Mouse (Mus musculus) cerebellum, adult 8-10 months (tissue): ENCODE data around the gene Ift80.
"Not testable (repeated sequence)": the region's sequence is repeated elsewhere in the genome, so short reads cannot be mapped to it uniquely, and the experiment has no call there.

ENCODE experiments used
- DNase-seq: peaks from one replicate; pipeline ENCODE4 v3.0.0; 2022

Gene Ift80

DNA sequence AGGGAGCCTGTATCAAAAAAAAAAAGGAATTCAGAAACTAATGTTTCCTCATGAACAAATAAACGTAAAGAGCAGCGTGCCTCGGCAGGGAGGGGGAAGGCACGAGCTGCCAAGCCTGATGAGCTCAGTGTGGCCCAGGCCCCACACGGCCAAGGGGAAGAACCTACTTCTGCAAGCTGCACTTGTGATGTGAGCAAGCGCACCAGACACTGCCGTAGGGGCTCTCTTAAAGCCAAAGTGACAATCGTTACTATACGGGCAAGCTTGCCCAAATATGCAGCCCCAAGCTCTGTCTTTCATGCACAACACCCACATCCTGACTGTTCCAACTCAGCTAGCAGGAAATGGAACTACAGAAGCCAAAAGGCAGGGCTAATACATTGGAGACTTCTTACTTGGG lies 23.5 kb downstream of the Ift80 start:
- DNase-seq, result no peak

- DNase-seq, result no peak
Measured at GRCm38 (mm10) chr3:68979187-68979586, 25.2 kb downstream of the Ift80 start.

GRCm38 (mm10) chr3:68977696-68978095 lies 26.7 kb downstream of the Ift80 start:
- no peak for DNase-seq

GRCm38 (mm10) chr3:68975533-68976490 lies 28.6 kb downstream of the Ift80 start:
- DNase-seq, result no peak

- DNase-seq, result no peak
Measured at GRCm38 (mm10) chr3:68974639-68975532, 29.5 kb downstream of the Ift80 start.

DNA sequence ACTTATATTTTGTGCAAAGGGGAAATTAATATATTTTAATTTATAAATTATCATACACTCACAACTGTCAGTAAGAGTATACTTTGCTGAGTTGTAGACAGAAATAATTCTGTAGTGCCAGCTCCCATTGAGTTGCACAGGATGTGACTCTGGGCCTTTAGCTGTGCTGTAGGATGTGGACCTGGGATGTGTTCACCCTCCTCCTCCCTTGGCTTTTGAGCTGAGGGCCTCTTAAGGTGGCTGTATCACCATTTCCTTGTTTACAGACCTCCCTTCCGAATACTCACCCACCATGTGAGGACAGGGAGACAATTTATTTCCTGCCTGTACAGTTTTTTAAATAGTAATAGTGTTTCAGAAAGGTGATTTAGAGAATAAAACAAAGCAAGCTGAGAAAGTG lies 30.8 kb downstream of the Ift80 start:
- DNase-seq, result no peak

GRCm38 (mm10) chr3:68969091-68969590 lies 35.2 kb downstream of the Ift80 start:
- no peak for DNase-seq

DNA sequence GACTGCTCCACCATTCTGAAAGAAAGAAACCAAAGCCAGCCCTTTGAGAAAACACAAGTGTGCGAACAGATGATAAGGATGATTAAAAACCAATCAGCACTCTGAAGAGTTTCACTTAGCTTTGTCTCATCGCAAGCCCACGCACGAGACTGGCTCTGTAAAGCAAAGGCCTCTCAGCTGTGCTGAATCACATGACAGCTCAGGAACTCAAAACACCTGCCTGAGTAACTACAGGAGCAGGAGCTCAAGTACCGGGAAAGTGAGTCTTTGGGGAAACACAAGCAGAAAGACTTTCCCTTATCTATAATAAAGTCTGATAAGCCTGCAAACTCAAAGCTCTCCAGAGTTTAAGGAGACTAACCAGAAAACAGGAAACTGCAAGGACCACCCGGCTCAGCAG lies 37.0 kb downstream of the Ift80 start:
- no peak for DNase-seq

DNA sequence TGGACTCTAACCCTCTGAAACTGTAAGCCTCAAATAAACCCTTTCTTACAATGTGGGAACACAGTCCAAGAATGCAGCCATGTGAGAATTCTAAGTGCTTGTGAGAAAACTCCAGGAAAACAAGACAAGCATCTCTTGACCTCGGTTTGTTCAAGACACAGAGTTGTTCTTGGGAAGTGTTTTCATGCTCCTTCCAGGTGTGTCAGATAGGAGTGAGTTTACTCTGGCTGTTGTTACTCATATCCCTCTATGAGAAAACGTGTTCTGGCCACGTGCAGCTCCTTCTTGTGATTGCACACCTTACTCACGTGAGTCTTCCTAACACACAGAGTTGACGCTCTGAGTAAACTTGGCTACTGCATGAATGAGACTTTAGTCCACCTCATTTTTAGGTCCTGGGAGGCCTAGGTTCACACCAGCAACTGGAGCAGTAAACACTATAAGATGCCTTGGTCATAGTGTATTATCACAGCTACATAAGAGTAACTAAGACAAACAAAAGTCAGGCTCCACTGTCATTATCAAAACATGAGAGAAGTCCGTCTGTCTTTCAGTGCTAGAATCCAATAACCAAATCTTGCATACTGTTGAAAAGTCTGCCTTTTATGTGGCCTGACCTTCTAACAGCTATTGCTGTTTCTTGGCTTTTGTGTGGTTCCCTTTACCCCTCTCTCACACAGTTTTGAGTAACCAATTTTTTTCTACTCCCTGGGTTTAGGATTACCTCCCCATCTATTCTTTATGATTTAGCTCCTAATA lies 37.7 kb downstream of the Ift80 start:
- no peak for DNase-seq

- no peak for DNase-seq
Measured at GRCm38 (mm10) chr3:68964682-68965081, 39.7 kb downstream of the Ift80 start.

DNA sequence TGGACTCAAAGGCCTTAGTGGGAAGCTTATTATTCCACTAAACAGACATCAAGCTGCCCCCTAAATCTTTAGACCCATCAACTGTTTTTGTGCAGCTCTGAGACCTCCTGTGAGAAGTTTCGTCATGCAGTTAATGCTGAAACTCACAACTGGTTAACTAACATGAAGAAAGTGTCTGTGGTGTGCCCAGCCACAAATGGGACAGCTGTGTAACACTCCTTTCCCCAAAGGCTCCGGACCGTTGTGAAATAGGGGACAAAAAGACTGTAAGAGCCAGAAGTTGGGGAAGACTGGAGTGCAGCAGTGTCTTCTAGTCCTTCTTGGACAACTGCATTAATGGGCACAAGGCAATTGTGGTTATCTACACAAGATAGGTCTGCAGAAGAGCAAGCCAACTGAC lies 47.0 kb downstream of the Ift80 start:
- no peak for DNase-seq

DNA sequence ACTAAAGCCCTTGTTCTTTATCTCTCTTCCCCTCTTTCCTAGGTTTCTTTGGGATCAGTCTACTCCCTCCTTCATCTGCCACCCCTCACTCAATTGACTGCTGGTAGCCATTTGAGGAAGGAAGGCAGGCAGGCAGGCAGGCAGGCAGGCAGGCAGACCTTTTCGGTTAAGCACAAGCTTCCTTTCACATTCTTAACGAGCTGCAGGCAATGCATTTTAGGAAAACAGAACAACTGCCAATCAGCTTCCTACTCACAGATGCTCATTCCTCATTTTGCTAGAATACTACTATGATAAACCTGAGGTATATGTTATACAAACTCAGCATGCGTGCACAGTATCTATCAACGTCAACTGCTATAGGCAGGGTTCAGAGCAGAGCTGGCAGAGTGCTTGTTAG lies 47.9 kb downstream of the Ift80 start:
- no peak for DNase-seq

DNA sequence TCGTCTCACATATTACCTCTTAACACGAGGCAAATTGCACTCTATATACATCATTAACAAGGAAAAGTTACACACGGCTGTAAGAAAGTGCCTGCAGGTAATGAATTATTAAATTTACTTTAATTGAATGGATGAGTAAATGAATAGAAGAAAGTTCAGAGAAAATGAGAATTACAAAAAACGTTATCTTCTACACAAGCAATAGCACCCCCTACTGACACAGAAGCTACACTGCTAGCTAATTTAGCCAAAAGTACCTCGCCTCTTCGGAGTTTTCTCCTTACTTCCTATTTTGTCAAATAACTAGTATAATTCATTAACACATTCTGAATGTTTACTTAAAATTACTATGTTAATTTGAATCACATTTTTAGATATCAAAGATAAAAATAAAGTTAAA lies 49.9 kb downstream of the Ift80 start:
- no peak for DNase-seq

GRCm38 (mm10) chr3:68952707-68953106 lies 51.7 kb downstream of the Ift80 start:
- no peak for DNase-seq

DNA sequence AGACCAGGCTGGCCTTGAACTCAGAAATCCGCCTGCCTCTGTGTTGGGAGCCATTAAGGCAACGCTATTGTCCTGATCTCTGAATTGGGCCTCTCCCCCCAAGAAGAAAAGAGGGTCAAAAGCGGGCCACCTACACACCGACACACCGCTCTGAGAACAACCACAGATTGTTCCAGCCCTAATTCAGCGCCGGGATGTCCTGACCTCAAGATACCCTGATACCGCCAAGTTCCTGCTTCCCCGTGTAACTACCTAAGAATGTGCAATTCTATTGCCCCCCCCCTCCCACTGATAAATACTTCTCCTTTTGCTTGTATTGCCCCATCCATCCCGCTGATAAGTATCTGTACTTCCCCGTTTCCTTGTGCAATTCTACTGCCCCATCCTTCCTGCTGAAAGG lies 52.4 kb downstream of the Ift80 start:
- DNase-seq, result not testable (repeated sequence)

GRCm38 (mm10) chr3:68949381-68949780 lies 55.0 kb downstream of the Ift80 start:
- no peak for DNase-seq

- DNase-seq, result no peak
Measured at GRCm38 (mm10) chr3:68948918-68949317, 55.5 kb downstream of the Ift80 start.

- no peak for DNase-seq
Measured at GRCm38 (mm10) chr3:68941867-68942266, 62.5 kb downstream of the Ift80 start.

- DNase-seq, result no peak
Measured at GRCm38 (mm10) chr3:68940311-68940710, 64.1 kb downstream of the Ift80 start.

GRCm38 (mm10) chr3:68939312-68939711 lies 65.1 kb downstream of the Ift80 start:
- DNase-seq, result no peak

DNA sequence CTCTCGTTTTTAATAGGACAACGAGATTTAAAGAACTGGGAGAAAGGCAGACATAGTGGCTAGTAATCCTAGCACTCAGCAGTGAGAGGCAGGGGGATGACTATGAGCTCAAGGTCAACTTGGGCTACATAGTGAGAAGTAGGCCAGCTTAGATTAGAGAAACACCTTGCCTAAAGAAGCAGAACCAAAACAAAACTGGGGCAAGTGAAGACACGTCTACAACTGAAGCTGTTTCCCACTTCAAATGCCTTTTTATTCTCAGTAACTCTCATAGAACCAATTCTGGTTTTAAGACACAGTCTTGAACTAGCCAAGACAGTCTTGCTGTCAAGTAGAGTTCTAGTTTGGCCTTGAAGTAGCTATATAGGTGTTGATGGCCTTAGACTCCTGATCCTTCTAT lies 67.7 kb downstream of the Ift80 start:
- DNase-seq, result no peak

GRCm38 (mm10) chr3:68935498-68935897 lies 68.9 kb downstream of the Ift80 start:
- no peak for DNase-seq

DNA sequence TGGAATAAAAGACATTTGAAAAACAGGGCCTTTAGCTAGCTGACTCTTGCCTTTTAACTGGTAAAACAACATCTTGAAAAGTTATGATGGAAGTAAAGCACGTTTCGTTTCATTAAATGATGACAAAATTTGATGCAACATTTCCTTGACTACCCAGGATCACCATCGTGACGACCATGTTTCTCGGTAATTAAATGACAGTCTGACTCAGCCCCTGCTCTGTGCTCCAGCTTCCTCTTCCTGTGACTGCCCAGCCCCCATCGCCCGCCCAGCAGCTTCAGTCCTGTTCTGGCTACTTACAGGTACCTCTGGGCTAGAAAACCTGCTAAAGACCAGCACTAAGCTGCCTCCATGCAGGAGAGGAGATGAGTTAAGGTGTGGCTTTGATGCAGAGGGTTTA lies 70.1 kb downstream of the Ift80 start:
- no peak for DNase-seq
